Mouse (Mus musculus): ENCODE results near the gene Ackr3. TPM values are rescaled to one million over a fixed set of nuclear protein-coding genes. Genes with fewer than 3 reads are reported as not detected.

Gene Ackr3
- total RNA-seq, 4 experiments from 2014 or later: 11.4 to 13.7 (median 12.8) TPM

DNA sequence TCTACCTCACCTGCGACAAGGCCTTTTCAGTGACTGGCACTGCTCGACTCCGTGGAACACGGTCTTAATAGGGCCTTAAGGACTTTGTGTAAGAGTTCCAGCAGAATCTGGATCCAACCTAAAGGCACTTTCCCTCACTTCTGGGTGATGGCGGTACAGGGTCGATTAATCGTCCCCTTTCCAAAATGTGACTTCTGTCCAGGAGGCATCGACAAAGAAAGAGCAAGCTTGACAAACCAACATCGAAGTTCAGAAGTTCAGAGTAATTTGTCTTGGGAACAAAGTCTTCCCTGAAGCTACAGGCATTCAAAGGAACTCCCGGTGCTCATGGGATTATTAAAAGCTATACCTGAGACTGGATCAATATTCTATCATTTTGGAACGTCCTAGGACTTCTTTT is 439 bp upstream of the Ackr3 start:
- DNase-seq (ENCODE audit: low spot score in 2 of 2): no peak

DNA sequence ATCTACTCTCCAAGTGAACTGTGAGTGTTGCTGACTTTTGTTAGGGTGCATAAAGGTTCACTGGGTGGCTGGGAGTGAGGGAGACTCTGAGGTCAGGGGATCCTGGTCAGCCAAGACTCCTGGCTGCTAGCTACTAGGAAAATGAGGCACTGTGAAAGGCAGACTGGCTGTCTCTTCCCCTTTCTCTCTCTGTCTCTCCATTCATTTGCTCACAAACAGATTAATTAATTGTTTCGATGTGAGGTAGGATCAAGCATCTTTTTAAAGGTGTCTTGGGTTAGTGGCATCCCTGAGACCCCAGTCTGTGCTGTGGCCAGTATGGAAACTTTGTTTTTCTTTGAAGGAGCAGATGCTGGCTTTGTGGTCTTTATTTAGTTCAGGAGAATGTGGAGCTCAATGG is 1.0 kb downstream of the Ackr3 start:
- no peak for DNase-seq (ENCODE audit: low spot score in 2 of 2)

DNA sequence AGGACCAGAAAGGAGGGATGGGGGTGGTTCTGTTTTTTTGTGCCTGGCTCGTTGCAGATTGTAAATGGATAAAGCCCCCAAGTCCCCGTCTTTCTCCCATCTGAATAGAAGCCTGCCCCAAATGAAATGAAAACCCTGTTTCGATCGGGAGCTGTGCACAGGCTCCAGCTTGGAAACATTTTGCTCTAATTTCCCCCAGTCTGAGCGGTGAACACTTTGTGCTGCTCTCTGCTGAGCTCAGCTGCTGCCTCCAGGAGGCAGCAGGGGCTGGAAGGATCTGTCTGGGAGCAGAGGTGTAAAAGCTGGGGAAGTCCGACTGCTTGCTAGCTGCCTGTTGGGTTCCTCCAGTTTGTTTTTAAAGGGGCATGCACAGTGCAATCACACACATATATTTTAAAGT is 1.4 kb downstream of the Ackr3 start:
- peak; percentile 54 to 56 for DNase-seq (ENCODE audit: low spot score in 2 of 2)

DNA sequence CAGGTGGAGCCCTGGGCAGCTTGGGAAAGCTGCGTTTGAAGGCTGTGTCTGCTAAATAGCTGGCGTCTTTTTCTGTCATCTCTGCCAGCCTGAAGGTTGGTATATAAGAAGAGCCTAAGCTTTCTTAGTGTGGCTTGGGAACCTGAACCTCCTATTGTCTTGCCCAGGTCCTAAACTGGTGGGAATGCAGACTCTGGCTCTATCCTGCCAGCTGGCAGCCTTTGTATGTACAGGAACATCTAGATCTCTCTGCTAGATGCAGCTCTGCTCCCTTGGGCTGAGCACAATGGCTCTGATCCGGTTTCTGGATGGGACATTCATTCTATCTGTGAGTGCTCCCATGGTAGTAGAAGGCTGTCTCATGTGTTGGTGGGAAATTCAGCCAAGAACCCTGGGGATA is 2.9 kb downstream of the Ackr3 start:
- DNase-seq (ENCODE audit: low spot score in 2 of 2): no peak

DNA sequence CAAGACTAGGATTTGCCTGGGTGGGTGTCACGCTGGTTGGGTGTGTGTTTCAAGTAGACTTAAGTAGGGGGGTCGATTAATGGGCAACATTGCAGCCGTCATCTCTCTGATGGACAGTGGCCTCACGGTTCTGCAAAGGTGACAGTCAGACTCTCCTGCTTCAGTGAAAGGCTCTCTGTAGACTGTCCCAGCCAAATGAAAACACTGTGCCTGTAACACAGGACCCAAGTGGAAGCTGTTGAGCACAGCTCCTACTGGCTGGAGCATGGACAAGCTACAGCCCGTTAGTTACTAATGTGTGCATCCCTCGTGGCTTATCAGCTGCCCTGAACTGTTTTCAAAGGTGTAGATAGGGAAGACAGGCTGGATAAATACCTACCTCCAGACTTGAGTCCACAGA is 3.5 kb downstream of the Ackr3 start:
- no peak for DNase-seq (ENCODE audit: low spot score in 2 of 2)

DNA sequence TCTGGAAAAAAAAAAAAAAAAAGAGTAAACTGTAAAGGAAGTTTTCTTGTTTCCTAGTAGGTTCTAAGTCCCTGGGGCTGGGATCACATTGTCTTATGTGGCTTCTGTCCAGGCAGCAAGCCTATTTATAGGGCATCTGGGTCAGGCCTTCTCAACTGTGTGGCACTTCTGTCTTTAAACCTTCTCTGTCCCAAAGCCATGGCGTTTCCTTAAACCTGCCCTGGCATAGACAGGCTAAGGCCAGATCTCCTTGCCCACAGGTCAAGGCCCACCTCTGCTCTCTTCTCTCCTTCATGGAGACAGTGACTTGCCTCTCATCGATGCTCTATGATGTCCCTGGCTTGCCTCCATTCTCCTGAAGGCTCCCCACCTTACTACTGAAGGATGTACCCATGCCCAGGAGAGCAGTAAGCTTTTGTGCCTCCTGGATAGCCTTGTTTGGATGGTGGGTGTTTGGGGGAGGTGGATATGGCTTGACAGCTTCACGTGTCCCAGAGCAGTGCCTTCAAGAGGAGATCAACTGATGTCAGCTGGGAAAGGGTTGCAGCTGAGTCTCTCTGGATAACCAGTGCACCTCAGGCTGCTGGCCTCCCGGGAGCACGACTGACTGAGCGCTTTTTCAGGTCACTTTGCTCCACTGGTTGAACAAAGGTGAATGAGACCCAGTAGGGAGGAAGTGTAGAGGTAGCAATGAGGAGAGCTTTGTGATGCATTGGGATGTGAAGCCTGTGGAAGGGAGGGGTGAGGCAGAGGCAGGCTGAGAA is 4.1 kb downstream of the Ackr3 start:
- DNase-seq (ENCODE audit: low spot score in 2 of 2): no peak

DNA sequence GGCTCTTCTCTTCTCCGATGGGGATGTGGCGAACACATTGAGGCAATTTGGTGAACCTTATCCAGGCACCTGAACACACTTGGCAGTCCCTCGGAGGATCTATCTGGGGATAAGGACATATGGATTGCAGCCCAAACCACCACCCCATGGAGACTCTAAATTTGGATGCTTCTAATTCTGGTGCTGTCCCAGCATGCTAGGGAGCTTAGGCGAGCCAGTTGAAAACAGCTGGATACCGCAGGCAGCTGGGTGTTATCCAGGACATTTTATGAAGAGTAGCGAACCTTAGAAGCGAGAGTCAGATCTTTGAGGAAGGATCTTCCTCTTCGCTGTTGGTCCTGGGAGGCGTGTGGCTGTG is 4.7 kb downstream of the Ackr3 start:
- DNase-seq (ENCODE audit: low spot score in 2 of 2): no peak

DNA sequence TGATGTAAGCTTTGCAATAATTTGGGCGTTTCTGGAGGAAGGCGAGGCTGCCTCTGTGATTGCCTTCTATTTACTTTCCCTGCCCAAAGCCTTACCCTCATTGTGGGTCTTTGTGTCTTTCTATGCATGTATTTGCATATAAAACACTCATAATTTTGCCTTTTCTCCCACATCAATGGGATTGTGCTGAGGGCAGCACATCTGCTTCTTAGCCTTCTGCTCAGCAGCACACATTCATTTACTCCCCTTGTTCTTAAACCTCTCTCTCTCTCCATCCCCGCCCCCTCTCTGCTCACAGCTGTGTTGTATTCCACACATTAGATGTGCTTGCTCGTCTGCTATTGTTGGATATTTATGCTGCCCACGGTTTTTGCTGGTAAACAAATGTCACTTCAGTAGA is 5.3 kb downstream of the Ackr3 start:
- no peak for DNase-seq (ENCODE audit: low spot score in 2 of 2)

DNA sequence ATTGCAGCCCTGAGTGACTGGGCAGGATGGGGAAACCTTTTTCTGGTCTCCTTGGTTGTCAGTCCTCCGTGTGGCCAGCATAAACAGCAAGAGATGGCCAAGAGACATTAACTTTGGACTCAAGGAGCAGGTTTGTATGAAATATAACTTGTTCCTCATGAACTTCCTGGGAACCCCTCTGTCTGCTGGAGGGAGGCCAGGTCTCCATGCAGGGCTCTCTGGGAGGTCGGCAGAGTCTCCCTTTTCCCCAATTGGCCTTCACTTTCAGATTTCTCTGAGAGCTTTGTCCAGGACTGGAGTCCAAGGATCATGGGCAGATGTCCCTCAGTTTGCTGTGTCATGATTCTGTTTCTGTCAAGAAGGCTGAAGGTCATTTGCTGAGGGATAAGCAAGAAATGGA is 6.0 kb downstream of the Ackr3 start:
- DNase-seq (ENCODE audit: low spot score in 2 of 2): no peak

DNA sequence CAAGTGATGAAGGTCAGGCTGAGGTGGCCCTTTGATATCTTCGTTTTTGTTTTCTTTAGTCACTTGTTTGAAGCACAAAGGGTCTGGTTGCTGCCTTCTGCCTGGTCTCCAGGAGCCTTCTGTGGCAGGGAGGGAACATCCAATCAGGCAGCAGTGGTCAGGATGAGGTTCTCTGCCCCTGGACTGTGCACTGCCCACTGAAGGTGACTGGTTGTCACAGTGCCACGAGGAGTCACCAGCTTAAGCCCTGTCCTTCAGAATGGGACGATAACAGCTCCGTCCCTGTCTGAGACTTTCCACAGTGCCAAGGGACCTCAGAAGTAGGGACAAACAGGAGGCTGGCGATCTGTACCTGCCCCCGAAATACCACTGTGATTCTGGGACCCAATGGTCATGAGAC is 6.6 kb downstream of the Ackr3 start:
- no peak for DNase-seq (ENCODE audit: low spot score in 2 of 2)

DNA sequence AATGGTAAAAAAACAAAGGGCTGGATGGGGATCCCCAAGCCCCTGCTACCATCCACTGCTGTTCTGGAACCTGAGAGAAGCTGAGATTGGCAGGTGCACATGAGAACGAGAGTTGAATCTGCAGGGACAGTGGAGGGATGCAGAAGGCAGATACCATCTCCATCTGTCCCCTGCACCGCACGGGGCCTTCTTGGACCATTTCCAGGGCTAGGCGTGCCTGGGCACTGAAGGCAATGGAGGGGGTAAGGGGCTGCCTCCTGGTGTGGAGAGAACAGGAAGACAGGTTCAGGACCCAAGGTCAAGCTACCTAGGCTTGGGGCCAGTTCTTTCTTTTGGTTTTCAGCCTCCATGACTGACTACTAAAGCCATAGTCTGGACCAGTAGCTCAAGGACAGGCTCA is 7.0 kb downstream of the Ackr3 start:
- no peak for DNase-seq (ENCODE audit: low spot score in 2 of 2)

DNA sequence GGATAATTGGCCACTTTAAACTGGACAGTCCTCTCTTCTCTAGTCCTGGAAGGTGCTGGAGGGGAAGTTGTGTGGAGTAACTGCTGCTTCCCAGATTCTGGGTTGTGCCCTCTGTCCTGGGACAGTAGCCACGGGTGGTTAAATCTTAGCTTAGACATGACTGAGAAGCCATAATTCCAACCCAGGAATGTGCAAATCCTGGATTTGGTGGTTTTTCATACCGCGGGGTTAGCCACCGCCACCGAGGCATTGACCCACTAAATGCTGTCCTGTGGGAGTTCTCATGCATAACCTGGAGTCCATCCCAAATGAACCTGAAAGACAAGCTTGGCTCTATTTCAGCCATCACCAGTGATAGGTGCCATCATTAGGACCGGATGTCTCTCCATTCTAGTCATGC is 8.6 kb downstream of the Ackr3 start:
- DNase-seq (ENCODE audit: low spot score in 2 of 2): no peak

DNA sequence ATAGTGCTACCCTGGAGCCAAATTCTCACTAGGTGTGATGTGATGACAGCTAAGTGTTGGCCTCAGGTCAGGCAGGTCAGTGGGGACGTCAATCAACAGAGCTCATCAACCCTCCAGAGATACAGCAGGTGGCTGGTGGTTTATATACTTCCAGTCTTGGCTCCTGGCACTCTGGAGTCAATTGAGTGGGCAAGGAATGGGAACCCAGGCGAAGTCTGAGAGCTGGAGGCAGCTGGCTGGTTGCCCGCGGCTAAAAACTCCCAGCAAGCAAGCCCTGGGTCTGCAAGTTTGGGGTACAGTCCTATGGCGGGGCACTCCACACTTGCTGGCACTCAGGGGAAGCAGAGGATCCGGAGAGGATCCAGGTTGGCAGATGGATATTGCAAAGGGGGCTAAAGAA is 9.1 kb downstream of the Ackr3 start:
- DNase-seq (ENCODE audit: low spot score in 2 of 2): no peak

DNA sequence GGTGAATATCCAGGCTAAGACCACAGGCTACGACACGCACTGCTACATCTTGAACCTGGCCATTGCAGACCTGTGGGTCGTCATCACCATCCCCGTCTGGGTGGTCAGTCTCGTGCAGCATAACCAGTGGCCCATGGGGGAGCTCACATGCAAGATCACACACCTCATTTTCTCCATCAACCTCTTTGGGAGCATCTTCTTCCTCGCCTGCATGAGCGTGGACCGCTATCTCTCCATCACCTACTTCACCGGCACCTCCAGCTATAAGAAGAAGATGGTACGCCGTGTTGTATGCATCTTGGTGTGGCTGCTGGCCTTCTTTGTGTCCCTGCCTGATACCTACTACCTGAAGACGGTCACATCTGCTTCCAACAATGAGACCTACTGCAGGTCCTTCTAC is 10.2 kb downstream of the Ackr3 start:
- no peak for DNase-seq (ENCODE audit: low spot score in 2 of 2)

DNA sequence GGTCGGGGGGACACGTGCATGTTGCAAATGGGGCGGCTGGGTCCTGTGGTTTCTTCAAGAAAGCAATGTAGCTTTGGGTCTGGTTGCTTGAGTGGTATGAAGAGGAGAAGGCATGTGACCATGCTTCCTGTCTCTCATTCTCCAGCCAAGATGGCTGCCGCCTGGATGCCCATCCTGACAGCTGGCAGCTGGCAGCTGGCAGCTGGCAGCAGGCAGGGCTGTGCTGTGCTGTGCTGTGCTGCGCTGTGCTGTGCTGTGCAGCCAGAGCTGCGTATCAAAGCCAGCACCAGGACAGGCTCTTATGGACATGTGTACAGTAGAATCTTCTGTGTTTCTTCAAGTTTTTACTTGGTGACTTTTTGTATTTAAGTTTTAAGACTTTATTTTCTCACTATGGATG is 11.1 kb downstream of the Ackr3 start:
- DNase-seq (ENCODE audit: low spot score in 2 of 2): no peak

DNA sequence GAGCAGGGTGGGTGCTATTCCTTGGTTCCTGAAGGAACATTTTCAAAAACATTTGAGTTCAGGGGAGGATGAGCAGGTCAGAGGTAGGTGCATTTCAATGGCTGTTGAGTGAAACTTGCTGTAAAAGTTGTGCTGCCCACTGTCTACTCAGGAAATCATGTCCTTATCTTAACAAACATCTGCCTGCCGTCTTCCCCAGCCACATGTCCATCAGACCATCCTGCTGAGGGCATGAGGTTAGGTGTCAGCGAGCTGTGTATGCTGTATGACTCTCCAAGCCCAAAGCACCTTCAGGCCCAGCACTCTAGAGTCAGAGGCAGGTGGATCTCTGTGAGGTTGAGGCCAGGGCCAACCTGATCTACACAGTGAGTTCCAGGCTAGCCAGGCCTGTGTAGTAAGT is 12.1 kb downstream of the Ackr3 start:
- no peak for DNase-seq (ENCODE audit: low spot score in 2 of 2)

DNA sequence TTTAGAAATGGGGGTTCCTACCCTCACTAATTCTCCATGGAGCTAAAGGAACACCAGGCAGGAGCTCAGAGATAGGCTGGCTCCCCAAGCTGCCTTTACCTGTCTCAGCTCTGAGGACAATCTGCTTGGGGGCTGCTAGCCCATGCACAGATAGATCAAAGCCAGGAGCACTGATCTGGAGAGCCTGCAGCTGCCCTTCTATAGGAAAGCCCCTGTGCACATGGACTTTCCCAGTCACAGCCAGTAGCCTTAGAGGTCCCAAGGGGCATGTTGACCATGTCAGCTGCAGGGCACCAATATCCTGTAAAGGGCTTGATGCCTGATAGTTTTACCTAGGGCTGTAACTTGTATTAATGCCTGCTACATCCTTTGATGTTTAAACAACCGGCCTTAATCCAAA is 12.6 kb downstream of the Ackr3 start:
- DNase-seq (ENCODE audit: low spot score in 2 of 2): no peak

DNA sequence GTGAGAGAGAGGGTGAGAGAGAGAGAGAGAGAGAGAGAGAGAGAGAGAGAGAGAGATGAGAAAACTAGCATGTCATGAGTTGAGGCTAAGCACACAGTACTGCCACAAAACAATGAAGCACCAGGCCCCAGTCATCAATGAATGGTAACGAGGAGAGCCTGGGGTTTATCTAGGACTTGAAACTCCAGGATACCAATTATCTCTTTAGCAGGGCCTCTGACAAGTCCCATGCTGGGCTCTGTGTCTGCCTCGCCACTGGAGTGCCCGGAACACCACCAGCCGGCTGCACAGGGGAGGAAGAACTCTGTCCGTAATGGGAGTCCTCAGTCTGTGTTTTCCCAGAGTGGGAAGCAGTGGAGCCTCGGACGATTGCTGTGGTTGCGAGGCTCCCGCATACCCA is 16.5 kb downstream of the Ackr3 start:
- DNase-seq (ENCODE audit: low spot score in 2 of 2): no peak

DNA sequence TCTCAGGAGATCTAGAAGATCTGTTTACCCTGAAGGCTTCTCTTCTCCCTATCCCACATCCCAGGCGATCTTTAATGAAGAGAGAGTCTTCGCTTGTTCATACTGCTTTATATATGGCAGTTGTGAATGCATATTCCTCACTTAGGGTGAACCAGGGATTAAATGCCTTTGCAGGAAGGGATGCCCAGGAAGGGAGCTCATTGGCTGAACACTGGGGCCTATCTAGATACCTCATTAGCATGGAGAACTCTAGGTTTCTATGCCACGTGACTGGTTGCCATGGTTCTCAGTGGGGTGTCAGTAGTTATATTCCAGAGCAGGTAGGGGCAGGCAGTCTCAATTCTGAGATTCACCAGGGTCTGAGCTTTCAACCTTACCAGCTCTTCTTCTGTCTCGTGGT is 17.1 kb downstream of the Ackr3 start:
- DNase-seq (ENCODE audit: low spot score in 2 of 2): no peak

DNA sequence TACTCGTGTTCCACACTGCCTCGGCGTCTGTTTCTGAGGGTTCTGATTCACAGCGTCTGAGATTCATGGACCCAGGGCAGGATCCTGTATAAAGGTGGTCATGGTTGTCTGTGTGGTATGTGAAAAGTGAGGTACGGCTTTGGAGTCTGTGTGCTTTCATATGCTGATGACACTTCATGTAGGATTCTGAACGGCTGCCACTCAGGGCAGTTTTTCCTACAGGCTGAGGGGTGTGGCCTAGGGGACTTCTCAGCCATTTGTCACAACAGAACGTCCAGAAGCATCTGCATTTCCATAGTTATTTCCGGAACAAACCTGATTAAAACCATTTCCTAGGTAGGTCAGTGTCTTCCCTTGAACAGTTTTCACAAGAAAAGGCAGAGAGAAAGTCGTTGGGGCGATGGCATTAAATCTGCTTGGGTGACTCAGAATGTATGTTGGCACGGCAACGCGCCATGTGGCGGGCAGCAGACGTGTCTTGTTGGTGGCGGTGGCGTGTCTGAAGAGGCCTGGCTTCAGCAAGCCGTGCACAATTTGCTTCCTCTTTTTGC is 18.1 kb downstream of the Ackr3 start:
- DNase-seq (ENCODE audit: low spot score in 2 of 2): peak; percentile 77 to 81

DNA sequence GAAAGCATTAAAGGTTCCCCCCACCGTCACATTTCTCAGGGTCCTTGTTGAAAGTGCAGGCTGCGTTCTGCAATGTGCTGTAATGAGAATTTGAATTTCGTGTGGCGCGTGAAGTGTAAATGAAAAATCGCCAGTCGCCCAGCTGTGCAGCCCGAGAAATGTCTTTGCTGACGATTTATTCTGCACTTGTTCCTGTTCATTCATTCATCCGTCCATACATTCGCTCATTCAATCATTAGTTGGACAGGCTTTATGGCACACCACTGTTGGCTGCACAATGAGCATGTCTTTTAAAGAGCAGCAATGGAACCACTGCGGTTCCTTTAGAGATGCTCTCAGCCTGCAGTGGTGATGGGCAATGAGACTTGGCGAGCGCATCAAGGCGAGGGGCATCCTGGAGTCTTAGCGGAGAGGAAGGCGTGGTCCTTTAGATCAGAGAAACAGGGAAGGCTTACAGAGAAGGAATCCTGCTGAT is 18.7 kb downstream of the Ackr3 start:
- DNase-seq (ENCODE audit: low spot score in 2 of 2): no peak

DNA sequence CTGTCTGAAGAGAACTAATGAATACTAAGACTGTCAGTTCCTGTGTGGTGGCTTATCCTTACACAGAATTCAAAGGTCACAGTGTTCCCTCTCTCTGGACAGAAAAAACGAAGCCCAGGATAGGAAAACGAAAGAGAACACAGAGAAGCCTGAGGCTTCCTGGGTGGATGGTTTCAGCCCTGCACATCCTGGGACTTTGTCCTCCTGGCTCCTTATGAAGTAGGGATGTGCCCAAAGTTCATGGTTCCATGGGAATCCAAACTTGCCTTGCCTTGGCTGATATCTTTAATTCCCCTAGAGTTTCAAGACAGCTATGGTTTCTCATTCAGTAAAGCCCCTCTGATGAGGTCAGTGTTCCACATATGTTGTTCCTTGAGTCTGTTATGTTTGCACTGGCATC is 19.2 kb downstream of the Ackr3 start:
- no peak for DNase-seq (ENCODE audit: low spot score in 2 of 2)

DNA sequence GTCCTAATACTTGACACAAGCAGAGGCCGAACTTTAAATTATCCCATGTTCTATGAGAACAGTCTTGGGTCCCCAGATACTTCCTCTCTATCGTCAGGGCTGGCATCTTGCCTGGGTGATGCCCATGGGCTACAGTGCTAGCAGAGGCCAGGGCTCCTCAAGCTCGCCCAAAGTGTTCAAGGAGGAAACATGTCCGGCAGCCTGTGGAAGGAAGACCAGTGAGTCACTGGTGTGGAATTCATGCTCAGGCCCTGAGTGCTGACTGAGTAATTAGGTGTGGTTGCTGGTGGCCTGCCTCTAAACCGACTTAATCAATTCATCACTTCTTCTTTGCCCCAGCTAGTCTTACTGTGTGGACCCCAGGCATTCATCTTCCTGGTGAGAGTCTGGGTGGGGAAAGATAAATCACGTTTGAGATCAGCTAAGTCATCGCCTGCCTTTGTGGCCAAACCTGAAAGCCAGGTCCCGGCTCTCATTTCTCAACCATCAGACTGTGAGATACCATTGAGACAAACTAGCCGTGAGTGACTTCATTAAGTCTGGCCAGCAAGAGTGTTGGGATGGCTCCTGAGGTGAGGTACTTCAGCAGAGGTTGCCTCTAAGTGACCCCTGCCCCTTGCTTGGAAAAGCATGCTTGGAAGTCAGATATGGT is 21.9 kb downstream of the Ackr3 start:
- DNase-seq (ENCODE audit: low spot score in 2 of 2): no peak

Measured in layer of hippocampus, adult 8-10 months (tissue).